In genomic region chr7:122723358-122723876, GRCm38 (mm10) we compare ENCODE assay signal across 26 mouse cellular contexts. TPM values are rescaled to one million over a fixed set of nuclear protein-coding genes. Genes with fewer than 3 reads are reported as not detected.
DNase-seq lines count a peak whose midpoint lies in the region; ATAC-seq and TF ChIP-seq lines count a peak whose summit lies in the region.
"Had no signal": no experiment of that assay in that cellular context is flagged by ENCODE, and none has a peak within 500 bp of the region (broad histone marks: within the 10 kb centered on the region; RNA-seq: fewer than 3 reads in every experiment).

No protein-coding gene starts in this region.

- peak; percentile 3 for DNase-seq in lung, postnatal 36 days
- no peak for DNase-seq in lung, adult 2 months
- peak; percentile 6 for DNase-seq in kidney, postnatal 0 days (ENCODE audit: low spot score)
- DNase-seq in right cerebral cortex, postnatal 14 days: no peak
- DNase-seq in midbrain, embryonic 11.5 days (ENCODE audit: low spot score, missing footprints): no peak
- DNase-seq: adrenal gland, postnatal 10 days; cerebellum, adult 8-10 months; cerebellum, postnatal 36 days; embryo, embryonic 11 days; gastrocnemius, adult 2 months; heart, postnatal 4 days; liver; liver, postnatal 0 days; thymus, postnatal 36 days had no signal

- no peak overlapping the region for H3K27ac ChIP-seq in heart, embryonic 15.5 days
- H3K27ac ChIP-seq in heart, embryonic 12.5 days (ENCODE audit: poor library complexity, severe bottlenecking): no peak overlapping the region
- no peak overlapping the region for H3K27ac ChIP-seq in kidney, postnatal 0 days
- H3K27ac ChIP-seq in midbrain, embryonic 11.5 days (ENCODE audit: low read depth, low read length): no peak overlapping the region
- H3K27ac ChIP-seq: embryonic facial prominence, embryonic 13.5 days; forebrain, embryonic 12.5 days; gastrocnemius, adult 2 months; hindbrain, embryonic 14.5 days; limb, embryonic 10.5 days; macrophage; neural tube, embryonic 13.5 days had no signal

- no peak for TF ChIP-seq POLR2A in lung, adult 2 months (IDR thresholded peaks at IDR 0.05; ENCODE audit: borderline replicate concordance, extremely low read depth, low read depth, low read length)

- no peak overlapping the region for H3K9ac ChIP-seq in heart, embryonic 15.5 days
- no peak overlapping the region for H3K9ac ChIP-seq in heart, embryonic 12.5 days
- H3K9ac ChIP-seq in kidney, postnatal 0 days (ENCODE audit: low read depth, low read length): no peak overlapping the region
- no peak overlapping the region for H3K9ac ChIP-seq in midbrain, embryonic 11.5 days (ENCODE audit: low read length)
- H3K9ac ChIP-seq: embryonic facial prominence, embryonic 13.5 days; forebrain, embryonic 12.5 days; hindbrain, embryonic 14.5 days; liver, postnatal 0 days; neural tube, embryonic 13.5 days had no signal

- H3K4me1 ChIP-seq in heart, embryonic 15.5 days (replicated peaks): no peaks in the 10 kb centered on the region
- no peaks in the 10 kb centered on the region; the same call in 1 of the 2 replicates for H3K4me1 ChIP-seq in heart, embryonic 12.5 days (replicated peaks)
- peaks cover 4% of the 10 kb centered on the region for H3K4me1 ChIP-seq in lung, adult 2 months (ENCODE audit: control insufficient read depth, insufficient read depth, low read length)
- H3K4me1 ChIP-seq in kidney, postnatal 0 days (replicated peaks; ENCODE audit: insufficient read depth, low read length): no peaks in the 10 kb centered on the region
- no peaks in the 10 kb centered on the region for H3K4me1 ChIP-seq in midbrain, embryonic 11.5 days (ENCODE audit: control insufficient read depth, insufficient read depth, low read length)
- H3K4me1 ChIP-seq: embryonic facial prominence, embryonic 13.5 days; forebrain, embryonic 12.5 days; limb, embryonic 10.5 days; neural tube, embryonic 13.5 days had no signal

- 0 out of 2 replicates have a peak, but pooled peaks have one; percentile 10 for ATAC-seq in heart, embryonic 15.5 days (replicated peaks; ENCODE audit: insufficient number of reproducible peaks, insufficient read depth, low FRiP score, low read depth)
- ATAC-seq in heart, embryonic 12.5 days (ENCODE audit: insufficient number of reproducible peaks, low FRiP score): no peak; the same call in 1 of the 2 replicates
- no peak; the same call in 1 of the 2 replicates for ATAC-seq in kidney, postnatal 0 days (replicated peaks; ENCODE audit: low FRiP score, low read depth)
- no peak for ATAC-seq in midbrain, embryonic 11.5 days (ENCODE audit: low FRiP score)
- ATAC-seq: liver, postnatal 0 days; midbrain, embryonic 16.5 days had no signal

- 33% methylated on average over 5 of the region's 5 CpGs for WGBS in heart, embryonic 15.5 days
- 34% methylated on average over 5 of the region's 5 CpGs for WGBS in heart, embryonic 12.5 days
- WGBS in lung, adult 2 months: 30% methylated on average over 5 of the region's 5 CpGs
- 28% methylated on average over 5 of the region's 5 CpGs for whole genome bisulfite sequencing in kidney, postnatal 0 days
- WGBS in midbrain, embryonic 11.5 days: 51% methylated on average over 5 of the region's 5 CpGs

- H3K4me3 ChIP-seq in heart, embryonic 15.5 days: no peak overlapping the region
- H3K4me3 ChIP-seq in heart, embryonic 12.5 days: no peak overlapping the region
- H3K4me3 ChIP-seq in lung, adult 2 months (replicated peaks; ENCODE audit: extremely low read depth, low read depth, low read length): no peak overlapping the region
- H3K4me3 ChIP-seq in kidney, postnatal 0 days (replicated peaks; ENCODE audit: low read depth, low read length): no peak overlapping the region
- no peak overlapping the region for H3K4me3 ChIP-seq in midbrain, embryonic 11.5 days (ENCODE audit: low read depth, low read length)
- H3K4me3 ChIP-seq: embryonic facial prominence, embryonic 13.5 days; erythroblast, embryonic 14.5 days; forebrain, embryonic 12.5 days; gastrocnemius, adult 2 months; limb, embryonic 10.5 days; myocyte; neural tube, embryonic 13.5 days had no signal

- H3K4me2 ChIP-seq in heart, embryonic 15.5 days: no peak overlapping the region
- H3K4me2 ChIP-seq in heart, embryonic 12.5 days: no peak overlapping the region
- no peak overlapping the region for H3K4me2 ChIP-seq in kidney, postnatal 0 days (ENCODE audit: low read length)
- H3K4me2 ChIP-seq in midbrain, embryonic 11.5 days: no peak overlapping the region
- H3K4me2 ChIP-seq: embryonic facial prominence, embryonic 13.5 days; forebrain, embryonic 12.5 days; hindbrain, embryonic 14.5 days; neural tube, embryonic 13.5 days had no signal

- no peaks in the 10 kb centered on the region for H3K27me3 ChIP-seq in heart, embryonic 15.5 days
- no peaks in the 10 kb centered on the region for H3K27me3 ChIP-seq in heart, embryonic 12.5 days (replicated peaks)
- no peaks in the 10 kb centered on the region for H3K27me3 ChIP-seq in kidney, postnatal 0 days (ENCODE audit: insufficient read depth, low read length)
- no peaks in the 10 kb centered on the region for H3K27me3 ChIP-seq in midbrain, embryonic 11.5 days (ENCODE audit: control insufficient read depth, insufficient read depth, low read length)
- H3K27me3 ChIP-seq: embryonic facial prominence, embryonic 13.5 days; forebrain, embryonic 12.5 days; neural tube, embryonic 13.5 days had no signal

- H3K9me3 ChIP-seq in heart, embryonic 15.5 days (replicated peaks): no peaks in the 10 kb centered on the region
- H3K9me3 ChIP-seq in heart, embryonic 12.5 days (replicated peaks): no peaks in the 10 kb centered on the region
- H3K9me3 ChIP-seq in kidney, postnatal 0 days (replicated peaks; ENCODE audit: low read length): no peaks in the 10 kb centered on the region
- no peaks in the 10 kb centered on the region for H3K9me3 ChIP-seq in midbrain, embryonic 11.5 days (ENCODE audit: control insufficient read depth, low read length)
- H3K9me3 ChIP-seq: embryonic facial prominence, embryonic 13.5 days; forebrain, embryonic 12.5 days; limb, embryonic 10.5 days; neural tube, embryonic 13.5 days had no signal

- no peak for TF ChIP-seq CTCF in lung, adult 2 months (IDR thresholded peaks at IDR 0.05; ENCODE audit: insufficient read depth, low read length)
- TF ChIP-seq CTCF in kidney, postnatal 0 days (IDR thresholded peaks at IDR 0.05; ENCODE audit: low read depth): no peak

- no peaks in the 10 kb centered on the region for H3K36me3 ChIP-seq in heart, embryonic 15.5 days
- H3K36me3 ChIP-seq in heart, embryonic 12.5 days: no peaks in the 10 kb centered on the region
- H3K36me3 ChIP-seq in kidney, postnatal 0 days (ENCODE audit: insufficient read depth, low read length): no peaks in the 10 kb centered on the region
- H3K36me3 ChIP-seq in midbrain, embryonic 11.5 days (ENCODE audit: control insufficient read depth, insufficient read depth, low read length): no peaks in the 10 kb centered on the region
- H3K36me3 ChIP-seq: embryonic facial prominence, embryonic 13.5 days; forebrain, embryonic 12.5 days; limb, embryonic 10.5 days; neural tube, embryonic 13.5 days had no signal

RNA-seq across cellular contexts. Expression of gene Cacng3, which starts 53.1 kb away (rescaled TPM):
- polyA plus RNA-seq in heart, embryonic 15.5 days (2015; fragmentation: Nextera tagmentation; extraction: Ambion mirVana): 0.10 and 0.80 TPM in 2 replicates
- polyA plus RNA-seq in heart, embryonic 12.5 days (2016; fragmentation: Nextera tagmentation; extraction: Ambion mirVana): not detected in 2 replicates
- polyA plus RNA-seq in lung, adult 2 months (2012; rRNA removed): not detected in 2 replicates
- polyA plus RNA-seq in kidney, postnatal 0 days (2015; fragmentation: Nextera tagmentation; extraction: Ambion mirVana): not detected in 2 replicates
- polyA plus RNA-seq in midbrain, embryonic 11.5 days (2014; fragmentation: Nextera tagmentation; extraction: Ambion mirVana): 2.4 and 2.6 TPM in 2 replicates
- polyA plus RNA-seq: embryonic facial prominence, embryonic 13.5 days; erythroblast, embryonic 14.5 days; large intestine, adult 2 months; limb, embryonic 10.5 days; macrophage; myocyte had no signal

Comparison
In these comparisons a context has a peak if more than half of its experiments do, and no peak if none do; other contexts are left out.
1. DNase-seq: peak in lung, postnatal 36 days (single experiment) and kidney, postnatal 0 days (single experiment); none in lung, adult 2 months (single experiment), right cerebral cortex, postnatal 14 days (single experiment) and midbrain, embryonic 11.5 days (single experiment).